14 mouse cellular contexts compared by ENCODE assay signal in genomic region chr15:33906727-33907479, GRCm38 (mm10).
A peak's percentile ranks its signal among the peaks of the same experiment; 100 is the strongest.
DNase-seq lines count a peak whose midpoint lies in the region; ATAC-seq lines count a peak whose summit lies in the region.
"Had no signal": no experiment of that assay in that cellular context is flagged by ENCODE, and none has a peak within 500 bp of the region (broad histone marks: within the 10 kb centered on the region; RNA-seq: fewer than 3 reads in every experiment).

No protein-coding gene starts in this region.

- no peak overlapping the region for H3K4me3 ChIP-seq in midbrain, embryonic 16.5 days (ENCODE audit: low read depth, low read length)
- H3K4me3 ChIP-seq: embryonic facial prominence, embryonic 15.5 days; hindbrain, embryonic 10.5 days; intestine, embryonic 15.5 days; midbrain, embryonic 10.5 days had no signal

- no peak overlapping the region for H3K27ac ChIP-seq in midbrain, embryonic 16.5 days (ENCODE audit: low read length)
- H3K27ac ChIP-seq: embryonic facial prominence, embryonic 15.5 days; hindbrain, embryonic 10.5 days; intestine, embryonic 15.5 days; midbrain, embryonic 10.5 days had no signal

- no peak overlapping the region for H3K4me2 ChIP-seq in midbrain, embryonic 16.5 days (ENCODE audit: low read length)
- H3K4me2 ChIP-seq: embryonic facial prominence, embryonic 15.5 days; intestine, embryonic 15.5 days; liver, embryonic 11.5 days had no signal

- H3K9me3 ChIP-seq in midbrain, embryonic 16.5 days (replicated peaks; ENCODE audit: control insufficient read depth, low read length, poor library complexity, severe bottlenecking), result no peaks in the 10 kb centered on the region
- H3K9me3 ChIP-seq: embryonic facial prominence, embryonic 15.5 days; hindbrain, embryonic 10.5 days; intestine, embryonic 15.5 days; midbrain, embryonic 10.5 days had no signal

- DNase-seq in frontal cortex, adult 2 months (ENCODE audit: extremely low spot score in 1 of 2, low spot score in 1 of 2), result peak; percentile 66 to 76
- DNase-seq in frontal cortex, postnatal 10 days (ENCODE audit: low spot score in 2 of 2), result no peak
- peak; percentile 64 to 69 for DNase-seq in right cerebral cortex, adult 2 months (ENCODE audit: low spot score in 2 of 2)
- DNase-seq in right cerebral cortex, postnatal 4 days, result no peak
- DNase-seq in heart, postnatal 4 days, result peak; percentile 10
- DNase-seq in telencephalon, adult 2 months (ENCODE audit: low read depth, low spot score), result peak; percentile 64
- DNase-seq in embryo, embryonic 10 days (ENCODE audit: low spot score), result no peak
- DNase-seq: kidney, postnatal 14 days had no signal

- H3K27me3 ChIP-seq in midbrain, embryonic 16.5 days (ENCODE audit: control insufficient read depth, insufficient read depth, low read depth, low read length), result no peaks in the 10 kb centered on the region
- H3K27me3 ChIP-seq: embryonic facial prominence, embryonic 15.5 days; intestine, embryonic 15.5 days had no signal

- no peak overlapping the region for H3K9ac ChIP-seq in midbrain, embryonic 16.5 days (ENCODE audit: low read depth, low read length)
- H3K9ac ChIP-seq: embryonic facial prominence, embryonic 15.5 days; intestine, embryonic 15.5 days had no signal

- H3K4me1 ChIP-seq in midbrain, embryonic 16.5 days (ENCODE audit: control insufficient read depth, insufficient read depth, low read length), result no peaks in the 10 kb centered on the region
- H3K4me1 ChIP-seq: embryonic facial prominence, embryonic 15.5 days; hindbrain, embryonic 10.5 days; intestine, embryonic 15.5 days; midbrain, embryonic 10.5 days had no signal

- no peak for ATAC-seq in midbrain, embryonic 16.5 days
- ATAC-seq: intestine, embryonic 15.5 days had no signal

- H3K36me3 ChIP-seq in midbrain, embryonic 16.5 days (ENCODE audit: control insufficient read depth, insufficient read depth, low read length), result no peaks in the 10 kb centered on the region
- H3K36me3 ChIP-seq: embryonic facial prominence, embryonic 15.5 days; hindbrain, embryonic 10.5 days; intestine, embryonic 15.5 days; midbrain, embryonic 10.5 days had no signal

- 79% methylated on average over 5 of the region's 5 CpGs for WGBS in midbrain, embryonic 16.5 days

Comparison
In these comparisons a context has a peak if more than half of its experiments do, and no peak if none do; other contexts are left out.
1. DNase-seq: peak in frontal cortex, adult 2 months (2 of 2), right cerebral cortex, adult 2 months (2 of 2), heart, postnatal 4 days (single experiment) and telencephalon, adult 2 months (single experiment); none in frontal cortex, postnatal 10 days (0 of 2), right cerebral cortex, postnatal 4 days (single experiment) and embryo, embryonic 10 days (single experiment).